Comparison of ENCODE assay signal across 11 mouse cellular contexts in the genomic region with DNA sequence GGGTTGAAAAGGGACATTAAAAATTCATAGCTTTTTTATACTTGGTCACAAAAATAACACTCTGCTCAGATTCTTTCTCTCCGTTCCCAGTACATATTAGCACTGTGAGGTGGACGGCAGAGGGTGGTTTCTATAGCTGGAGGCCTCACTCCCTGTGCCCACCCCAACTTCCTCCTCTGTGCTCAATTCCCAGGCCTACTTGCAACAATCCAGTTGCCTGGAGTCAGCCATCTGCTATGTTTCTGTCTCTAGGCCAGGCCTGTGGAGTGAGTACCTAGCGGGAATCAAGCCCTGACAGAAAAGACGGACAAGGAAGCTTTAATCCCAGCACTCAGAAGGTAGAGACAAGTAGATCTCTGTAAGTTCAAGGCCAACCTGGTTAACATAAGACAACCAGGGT. TPM values are rescaled to one million over a fixed set of nuclear protein-coding genes. Genes with fewer than 3 reads are reported as not detected.
DNase-seq lines count a peak whose midpoint lies in the region; ATAC-seq and TF ChIP-seq lines count a peak whose summit lies in the region.
"Had no signal": no experiment of that assay in that cellular context is flagged by ENCODE, and none has a peak within 500 bp of the region (broad histone marks: within the 10 kb centered on the region; RNA-seq: fewer than 3 reads in every experiment).

No protein-coding gene starts in this region.

- 51% methylated on average over 4 of the region's 4 CpGs for WGBS in heart, adult 2 months
- WGBS in lung, embryonic 14.5 days = 70% methylated on average over 4 of the region's 4 CpGs
- 72% methylated on average over 4 of the region's 4 CpGs for WGBS in hindbrain, embryonic 12.5 days
- WGBS in olfactory bulb, adult 2 months = 67% methylated on average over 4 of the region's 4 CpGs

- no peak for TF ChIP-seq CTCF in heart, adult 2 months (IDR thresholded peaks at IDR 0.05)
- no peak for TF ChIP-seq CTCF in lung, embryonic 14.5 days (IDR thresholded peaks at IDR 0.05; ENCODE audit: low read depth)
- TF ChIP-seq CTCF in olfactory bulb, adult 2 months (IDR thresholded peaks at IDR 0.05; ENCODE audit: insufficient read depth, low read depth, low read length) = no peak

- DNase-seq in heart, adult 2 months = no peak
- no peak for DNase-seq in heart, adult 11 months
- no peak for DNase-seq in lung, embryonic 14.5 days
- no peak for DNase-seq in lung, postnatal 36 days
- DNase-seq in urinary bladder, postnatal 14 days (ENCODE audit: low spot score) = no peak
- DNase-seq: kidney, postnatal 4 days had no signal

- no peak overlapping the region for H3K4me3 ChIP-seq in heart, adult 2 months
- H3K4me3 ChIP-seq in lung, embryonic 14.5 days (ENCODE audit: low read depth, low read length) = no peak overlapping the region
- no peak overlapping the region for H3K4me3 ChIP-seq in hindbrain, embryonic 12.5 days
- no peak overlapping the region for H3K4me3 ChIP-seq in olfactory bulb, adult 2 months (ENCODE audit: insufficient read depth, low read depth, low read length)
- H3K4me3 ChIP-seq: forebrain, embryonic 12.5 days had no signal

- H3K27ac ChIP-seq in heart, adult 2 months = peak overlapping the region; percentile 87
- peak overlapping the region; percentile 92; the same call in 1 of the 2 replicates for H3K27ac ChIP-seq in lung, embryonic 14.5 days (ENCODE audit: low read depth)
- peak overlapping the region; percentile 79 for H3K27ac ChIP-seq in hindbrain, embryonic 12.5 days
- peak overlapping the region; percentile 52; the same call in 1 of the 2 replicates for H3K27ac ChIP-seq in olfactory bulb, adult 2 months (ENCODE audit: insufficient read depth, low read depth, low read length)
- H3K27ac ChIP-seq: macrophage had no signal

- H3K79me2 ChIP-seq in heart, adult 2 months (replicated peaks; ENCODE audit: control insufficient read depth, insufficient read depth, low read length) = peaks cover 1% of the 10 kb centered on the region

- H3K9me3 ChIP-seq in lung, embryonic 14.5 days (ENCODE audit: low read depth, low read length) = no peaks in the 10 kb centered on the region
- no peaks in the 10 kb centered on the region for H3K9me3 ChIP-seq in hindbrain, embryonic 12.5 days (replicated peaks)
- H3K9me3 ChIP-seq: forebrain, embryonic 12.5 days had no signal

- no peaks in the 10 kb centered on the region for H3K27me3 ChIP-seq in heart, adult 2 months (ENCODE audit: control insufficient read depth, insufficient read depth, low read length)
- H3K27me3 ChIP-seq in lung, embryonic 14.5 days (ENCODE audit: insufficient read depth, low read length) = no peaks in the 10 kb centered on the region
- H3K27me3 ChIP-seq in hindbrain, embryonic 12.5 days = no peaks in the 10 kb centered on the region
- H3K27me3 ChIP-seq: forebrain, embryonic 12.5 days had no signal

- no peak overlapping the region for H3K9ac ChIP-seq in heart, adult 2 months (ENCODE audit: low read depth, low read length)
- no peak overlapping the region for H3K9ac ChIP-seq in lung, embryonic 14.5 days
- no peak overlapping the region for H3K9ac ChIP-seq in hindbrain, embryonic 12.5 days
- H3K9ac ChIP-seq: forebrain, embryonic 12.5 days had no signal

- ATAC-seq in lung, embryonic 14.5 days (ENCODE audit: insufficient read depth) = no peak
- ATAC-seq in hindbrain, embryonic 12.5 days (ENCODE audit: low FRiP score) = no peak
- no peak for ATAC-seq in megakaryocyte, adult 5-6 weeks (ENCODE audit: poor library complexity, severe bottlenecking)

- TF ChIP-seq EP300 in heart, adult 2 months (IDR thresholded peaks at IDR 0.05; ENCODE audit: insufficient read depth, low read depth, low read length) = no peak

- H3K36me3 ChIP-seq in heart, adult 2 months (ENCODE audit: control insufficient read depth, insufficient read depth, low read length) = peaks cover 46% of the 10 kb centered on the region
- peaks cover 17% of the 10 kb centered on the region for H3K36me3 ChIP-seq in lung, embryonic 14.5 days (ENCODE audit: insufficient read depth)
- peaks cover 15% of the 10 kb centered on the region for H3K36me3 ChIP-seq in hindbrain, embryonic 12.5 days

- H3K4me1 ChIP-seq in heart, adult 2 months (ENCODE audit: control insufficient read depth, insufficient read depth, low read length) = peaks cover 70% of the 10 kb centered on the region
- peaks cover 62% of the 10 kb centered on the region for H3K4me1 ChIP-seq in lung, embryonic 14.5 days (ENCODE audit: insufficient read depth)
- peaks cover 67% of the 10 kb centered on the region for H3K4me1 ChIP-seq in hindbrain, embryonic 12.5 days
- peaks cover 66% of the 10 kb centered on the region for H3K4me1 ChIP-seq in olfactory bulb, adult 2 months (ENCODE audit: control insufficient read depth, insufficient read depth, low read length)

- intact Hi-C loops in heart, adult 2 months (cut with DNase I) = no loop called here

- TF ChIP-seq POLR2A in heart, adult 2 months (IDR thresholded peaks at IDR 0.05; ENCODE audit: insufficient read depth, low read depth, low read length) = no peak
- TF ChIP-seq POLR2A in olfactory bulb, adult 2 months (IDR thresholded peaks at IDR 0.05; ENCODE audit: insufficient read depth, low read depth, low read length) = no peak

- no peak overlapping the region for H3K4me2 ChIP-seq in lung, embryonic 14.5 days
- no peak overlapping the region for H3K4me2 ChIP-seq in hindbrain, embryonic 12.5 days (replicated peaks)

RNA-seq across cellular contexts. Expression of gene Actn4, which starts 39.5 kb away (rescaled TPM):
- total RNA-seq in heart, adult 2 months (2021) = 10 to 100 TPM; 66.1 to 85.7 TPM
- polyA plus RNA-seq in heart, adult 2 months (2012; rRNA removed) = 123 and 132 TPM in 2 replicates
- 266 and 270 TPM in 2 replicates for polyA plus RNA-seq in lung, embryonic 14.5 days (2014; fragmentation: Nextera tagmentation; extraction: Ambion mirVana)
- polyA plus RNA-seq in hindbrain, embryonic 12.5 days (2016; fragmentation: Nextera tagmentation; extraction: Ambion mirVana) = 194 and 200 TPM in 2 replicates
- 498 TPM in 1 of 2 replicates, not detected in the other for polyA plus RNA-seq in olfactory bulb, adult 2 months (2012; ENCODE audit: insufficient read depth, insufficient read length, low replicate concordance, missing spikeins)
- total RNA-seq in megakaryocyte, adult 5-6 weeks (2015) = 82.5 and 87.8 TPM in 2 replicates
- total RNA-seq in megakaryocyte, adult 5-6 weeks (2017) = 44.7 and 55.1 TPM in 2 replicates

RNA-seq across cellular contexts. Expression of gene Capn12, which starts 41.4 kb away (rescaled TPM):
- total RNA-seq in heart, adult 2 months (2021) = under 1 TPM; 0.23 to 0.39 TPM
- 0.49 and 0.61 TPM in 2 replicates for polyA plus RNA-seq in heart, adult 2 months (2012; rRNA removed)
- polyA plus RNA-seq in lung, embryonic 14.5 days (2014; fragmentation: Nextera tagmentation; extraction: Ambion mirVana) = 0.42 and 0.61 TPM in 2 replicates
- 0.34 and 0.78 TPM in 2 replicates for polyA plus RNA-seq in hindbrain, embryonic 12.5 days (2016; fragmentation: Nextera tagmentation; extraction: Ambion mirVana)
- not detected in 2 replicates for polyA plus RNA-seq in olfactory bulb, adult 2 months (2012; ENCODE audit: insufficient read depth, insufficient read length, low replicate concordance, missing spikeins)
- not detected in 2 replicates for total RNA-seq in megakaryocyte, adult 5-6 weeks (2015)
- total RNA-seq in megakaryocyte, adult 5-6 weeks (2017) = not detected in 2 replicates

RNA-seq across cellular contexts. Expression of gene Lgals7, which starts 59.0 kb away (rescaled TPM):
- total RNA-seq in heart, adult 2 months (2021) = under 1 TPM in 1 of 2 experiments, not detected in 1; 0.61 TPM
- 1.6 and 4.0 TPM in 2 replicates for polyA plus RNA-seq in heart, adult 2 months (2012; rRNA removed)
- 1.0 and 1.7 TPM in 2 replicates for polyA plus RNA-seq in lung, embryonic 14.5 days (2014; fragmentation: Nextera tagmentation; extraction: Ambion mirVana)
- 3.1 and 3.5 TPM in 2 replicates for polyA plus RNA-seq in hindbrain, embryonic 12.5 days (2016; fragmentation: Nextera tagmentation; extraction: Ambion mirVana)
- not detected in 2 replicates for polyA plus RNA-seq in olfactory bulb, adult 2 months (2012; ENCODE audit: insufficient read depth, insufficient read length, low replicate concordance, missing spikeins)
- not detected in 2 replicates for total RNA-seq in megakaryocyte, adult 5-6 weeks (2015)
- not detected in 2 replicates for total RNA-seq in megakaryocyte, adult 5-6 weeks (2017)
- polyA plus RNA-seq: macrophage had no signal

RNA-seq across cellular contexts. Expression of gene Eif3k, which starts 59.1 kb away (rescaled TPM):
- 100 to 1,000 TPM; 156 to 177 TPM for total RNA-seq in heart, adult 2 months (2021)
- polyA plus RNA-seq in heart, adult 2 months (2012; rRNA removed) = 221 and 283 TPM in 2 replicates
- polyA plus RNA-seq in lung, embryonic 14.5 days (2014; fragmentation: Nextera tagmentation; extraction: Ambion mirVana) = 392 and 398 TPM in 2 replicates
- 298 and 331 TPM in 2 replicates for polyA plus RNA-seq in hindbrain, embryonic 12.5 days (2016; fragmentation: Nextera tagmentation; extraction: Ambion mirVana)
- not detected in 2 replicates for polyA plus RNA-seq in olfactory bulb, adult 2 months (2012; ENCODE audit: insufficient read depth, insufficient read length, low replicate concordance, missing spikeins)
- total RNA-seq in megakaryocyte, adult 5-6 weeks (2015) = 216 and 241 TPM in 2 replicates
- total RNA-seq in megakaryocyte, adult 5-6 weeks (2017) = 340 and 348 TPM in 2 replicates

RNA-seq across cellular contexts. Expression of gene Map4k1, which starts 59.2 kb away (rescaled TPM):
- 1 to 10 TPM in 1 of 2 experiments, under 1 TPM in 1; 0.91 to 1.1 TPM for total RNA-seq in heart, adult 2 months (2021)
- 2.7 and 3.4 TPM in 2 replicates for polyA plus RNA-seq in heart, adult 2 months (2012; rRNA removed)
- polyA plus RNA-seq in lung, embryonic 14.5 days (2014; fragmentation: Nextera tagmentation; extraction: Ambion mirVana) = 8.5 and 10.7 TPM in 2 replicates
- 4.9 and 5.4 TPM in 2 replicates for polyA plus RNA-seq in hindbrain, embryonic 12.5 days (2016; fragmentation: Nextera tagmentation; extraction: Ambion mirVana)
- not detected in 2 replicates for polyA plus RNA-seq in olfactory bulb, adult 2 months (2012; ENCODE audit: insufficient read depth, insufficient read length, low replicate concordance, missing spikeins)
- 53.8 and 54.4 TPM in 2 replicates for total RNA-seq in megakaryocyte, adult 5-6 weeks (2015)
- 44.2 and 60.4 TPM in 2 replicates for total RNA-seq in megakaryocyte, adult 5-6 weeks (2017)
